Mouse (Mus musculus) forebrain, embryonic 14.5 days (tissue): ENCODE results near the gene Mapkap1. TPM values are rescaled to one million over a fixed set of nuclear protein-coding genes. Genes with fewer than 3 reads are reported as not detected.

Source experiments
- ATAC-seq: fragments of 200-750 bp; cut with Nextera tagmentation; 2 replicates; pipeline ENCODE4 v1.8.0; 2017; ENCODE audit warnings: mild to moderate bottlenecking, moderate library complexity
- DNase-seq: peaks from one replicate; pipeline ENCODE4 v3.0.0-alpha.2; 2015; ENCODE audit warnings: low spot score
- H3K27ac ChIP-seq: fragments of 300-500 bp; sonication (generic); 2 replicates; pipeline ENCODE4 v1.5.1; 2014; ENCODE audit warnings: low read depth, mild to moderate bottlenecking, control low read depth, low read length, moderate library complexity
- H3K27me3 ChIP-seq: fragments of 300-500 bp; sonication (generic); replicated peaks from 2 replicates; pipeline ENCODE4 v1.6.1; 2014; ENCODE audit warnings: low read length, control low read depth, mixed read lengths; ENCODE audit not compliant: control insufficient read depth, insufficient read depth
- H3K36me3 ChIP-seq: fragments of 300-500 bp; sonication (generic); 2 replicates; pipeline ENCODE4 v1.6.1; 2014; ENCODE audit warnings: low read length, control low read depth; ENCODE audit not compliant: control insufficient read depth, insufficient read depth
- H3K4me1 ChIP-seq: fragments of 300-500 bp; sonication (generic); 2 replicates; pipeline ENCODE4 v1.6.1; 2014; ENCODE audit warnings: antibody characterized with exemption, low read length, control low read depth; ENCODE audit not compliant: control insufficient read depth, insufficient read depth
- H3K4me2 ChIP-seq: fragments of 300-500 bp; sonication (generic); 2 replicates; pipeline ENCODE4 v1.6.1; 2014; ENCODE audit warnings: mild to moderate bottlenecking, control low read depth, low read length
- H3K4me3 ChIP-seq: fragments of 300-500 bp; sonication (generic); 2 replicates; pipeline ENCODE4 v1.5.1; 2014; ENCODE audit warnings: low read depth, low read length, control low read depth
- H3K9ac ChIP-seq: fragments of 300-500 bp; sonication (generic); 2 replicates; pipeline ENCODE4 v1.6.1; 2014; ENCODE audit warnings: mild to moderate bottlenecking, low read length, control low read depth, moderate library complexity
- H3K9me3 ChIP-seq: fragments of 300-500 bp; sonication (generic); replicated peaks from 2 replicates; pipeline ENCODE4 v1.6.1; 2016; ENCODE audit warnings: low read length, control low read depth, mixed read lengths; ENCODE audit not compliant: control insufficient read depth
- WGBS: fragments of 180-500 bp; shearing (Covaris S2); extraction: QIAGEN DNeasy Blood & Tissue Kit; methylation state at CpG from one replicate; pipeline ENCODE4 v1.1.7; 2014; 5-methylcytosine and 5-hydroxymethylcytosine counted together
- polyA plus RNA-seq: library from polyadenylated mRNA; unstranded; fragments of >200 nt; fragmentation: Nextera tagmentation; extraction: Ambion mirVana; gene quantifications from 2 replicates; pipeline ENCODE4 v1.2.1, GENCODE M21; 2014

The Mapkap1 gene
- polyA plus RNA-seq, 1 experiment from 2014 or later = 105 TPM

DNA sequence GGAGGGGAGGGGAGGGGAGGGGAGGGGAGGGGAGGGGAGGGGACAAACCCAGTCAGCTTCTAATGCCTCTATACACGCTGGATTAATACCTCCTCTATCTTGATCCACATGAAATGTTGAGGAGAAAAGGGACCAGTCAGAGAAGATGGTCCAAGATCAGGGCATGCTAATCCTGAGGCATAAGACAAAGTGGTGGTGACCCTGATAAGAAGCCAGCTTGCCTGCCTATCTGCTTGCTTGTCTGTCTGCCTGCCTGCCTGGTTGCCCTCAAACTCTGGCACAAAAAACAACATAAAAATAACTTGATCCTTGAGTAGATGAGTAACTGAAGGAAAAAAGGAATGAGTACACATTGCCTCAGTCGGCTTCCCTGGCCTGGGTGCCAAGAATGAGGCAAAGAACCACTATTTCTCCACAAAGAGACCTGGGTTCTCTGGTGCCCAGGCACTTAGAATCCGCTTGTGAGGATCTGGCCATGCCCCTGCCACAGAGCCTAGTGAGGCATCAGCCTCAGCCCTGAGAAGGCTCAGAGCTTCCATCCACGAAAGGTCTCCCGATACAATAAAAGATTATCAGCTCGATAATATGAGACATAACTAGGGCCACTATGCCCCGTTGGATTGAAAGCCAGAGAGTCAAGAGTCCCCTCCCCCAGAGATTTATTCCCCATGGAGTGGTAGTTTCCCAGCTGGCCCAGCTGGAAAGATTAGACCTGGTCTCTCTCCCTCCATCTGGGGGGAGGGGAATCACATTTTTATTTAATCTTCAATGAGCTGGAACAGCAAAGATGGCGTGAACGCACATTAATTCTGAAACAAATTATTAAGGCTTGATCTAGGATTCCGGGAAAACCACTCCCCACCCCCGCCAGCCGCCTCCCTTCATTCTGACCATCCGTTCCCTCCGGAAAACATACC lies 228.9 kb downstream of the Mapkap1 start:
- 84% methylated on average over 14 of the region's 14 CpGs for WGBS
- Histone ChIP-seq H3K4me2 (no peak overlapping the region), H3K4me1 (no peaks in the 10 kb centered on the region), H3K9ac (no peak overlapping the region), H3K36me3 (no peaks in the 10 kb centered on the region), H3K9me3 (no peaks in the 10 kb centered on the region), H3K27me3 (no peaks in the 10 kb centered on the region), H3K27ac (no peak overlapping the region), H3K4me3 (no peak overlapping the region)
- ATAC-seq (no peak), DNase-seq (no peak)

DNA sequence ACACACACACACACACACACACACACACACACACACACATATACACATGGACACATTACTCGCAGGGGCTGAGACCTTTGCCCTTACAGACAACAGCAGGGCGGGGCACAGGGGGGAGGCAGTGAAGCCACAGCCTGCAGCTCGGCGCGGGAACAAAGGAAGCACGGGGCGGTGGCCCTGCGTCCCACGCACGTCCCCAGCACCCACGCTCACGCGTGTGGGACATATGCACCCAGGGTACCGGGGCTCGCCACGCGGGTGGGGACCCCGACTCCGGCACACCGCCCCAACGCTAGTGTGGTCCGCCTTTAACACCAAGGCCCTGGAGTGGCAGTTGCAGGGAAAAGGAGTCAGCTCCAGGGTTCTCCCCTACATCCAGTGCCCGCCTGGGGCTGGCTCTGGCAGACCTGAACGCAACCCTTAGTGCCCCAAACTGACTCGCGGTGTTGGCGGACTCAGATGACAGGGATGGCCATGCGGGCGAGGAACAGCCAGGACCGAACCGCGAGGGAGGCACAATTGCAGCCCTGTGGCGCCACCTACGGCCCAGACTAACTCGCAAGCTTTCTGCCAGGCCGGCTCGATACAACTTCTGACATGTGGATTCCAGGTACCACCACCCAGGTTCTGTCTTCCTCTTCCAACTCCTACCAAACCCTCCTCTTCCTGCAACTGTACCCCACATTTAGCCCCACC lies 232.5 kb downstream of the Mapkap1 start:
- Histone ChIP-seq H3K4me2 (peak overlapping the region; percentile 86), H3K4me1 (no peaks in the 10 kb centered on the region), H3K27me3 (0 out of 2 replicates have a peak, but pooled peaks cover 3% of the 10 kb centered on the region), H3K36me3 (no peaks in the 10 kb centered on the region), H3K9ac (peak overlapping the region; percentile 73), H3K27ac (no peak overlapping the region), H3K9me3 (no peaks in the 10 kb centered on the region), H3K4me3 (peak overlapping the region; percentile 35)
- peak; percentile 91 for DNase-seq
- peak; percentile 80 for ATAC-seq
- 9% methylated on average over 36 of the region's 37 CpGs for whole genome bisulfite sequencing

DNA sequence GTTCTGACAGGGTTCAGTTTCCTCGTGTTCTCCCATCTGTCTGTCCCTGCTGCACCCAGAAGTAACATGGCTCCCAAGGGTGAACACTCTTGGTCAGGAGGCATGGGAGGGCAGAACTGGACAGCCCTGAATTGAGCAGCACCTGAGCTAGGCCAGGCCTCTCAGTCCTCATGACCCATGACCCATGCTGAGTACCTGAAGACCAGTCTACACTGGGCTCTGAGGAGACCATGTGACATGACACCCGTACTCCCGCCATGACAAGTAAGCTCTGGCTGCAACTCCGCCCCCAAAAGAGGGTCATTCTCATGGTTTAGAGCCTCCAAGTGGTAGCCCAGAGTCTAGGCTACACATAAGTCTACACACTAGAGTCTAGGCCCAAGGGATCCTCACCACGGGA lies 233.2 kb downstream of the Mapkap1 start:
- no peaks in the 10 kb centered on the region for H3K4me1 ChIP-seq
- H3K27ac ChIP-seq = no peak overlapping the region
- H3K9ac ChIP-seq = no peak overlapping the region
- no peak for DNase-seq
- H3K4me3 ChIP-seq = no peak overlapping the region
- H3K36me3 ChIP-seq = no peaks in the 10 kb centered on the region
- H3K9me3 ChIP-seq = no peaks in the 10 kb centered on the region
- 0 out of 2 replicates have a peak, but pooled peaks cover 5% of the 10 kb centered on the region for H3K27me3 ChIP-seq
- ATAC-seq = peak; percentile 13; the same call in 1 of the 2 replicates
- H3K4me2 ChIP-seq = no peak overlapping the region
- WGBS = 63% methylated on average over 5 of the region's 5 CpGs

DNA sequence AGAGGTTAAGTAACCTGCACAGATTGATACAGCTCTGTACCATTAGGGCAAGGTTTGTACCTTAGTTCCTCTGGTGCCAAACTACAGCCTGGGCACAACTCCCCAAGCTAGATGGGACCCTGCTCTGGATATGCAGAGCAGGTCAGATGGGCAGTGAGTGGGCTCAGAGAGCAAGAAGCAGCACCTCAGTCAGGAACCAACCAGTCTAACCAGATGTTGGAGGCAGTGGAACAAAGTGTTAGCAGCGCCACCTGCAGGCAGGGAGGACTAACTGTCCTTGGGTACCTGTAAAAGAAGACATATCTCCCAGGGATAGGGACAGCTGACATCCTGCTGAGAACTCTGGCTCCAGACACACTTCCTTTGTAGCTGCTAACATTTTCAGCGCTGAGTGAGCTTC lies 235.8 kb downstream of the Mapkap1 start:
- Histone ChIP-seq H3K4me2 (no peak overlapping the region), H3K9me3 (no peaks in the 10 kb centered on the region), H3K9ac (no peak overlapping the region), H3K4me3 (no peak overlapping the region), H3K27me3 (peaks cover 18% of the 10 kb centered on the region; the same call in 1 of the 2 replicates), H3K4me1 (no peaks in the 10 kb centered on the region; the same call in 1 of the 2 replicates), H3K27ac (no peak overlapping the region), H3K36me3 (no peaks in the 10 kb centered on the region)
- no peak for DNase-seq
- ATAC-seq = no peak
- WGBS = 19% methylated on average over 2 of the region's 2 CpGs

DNA sequence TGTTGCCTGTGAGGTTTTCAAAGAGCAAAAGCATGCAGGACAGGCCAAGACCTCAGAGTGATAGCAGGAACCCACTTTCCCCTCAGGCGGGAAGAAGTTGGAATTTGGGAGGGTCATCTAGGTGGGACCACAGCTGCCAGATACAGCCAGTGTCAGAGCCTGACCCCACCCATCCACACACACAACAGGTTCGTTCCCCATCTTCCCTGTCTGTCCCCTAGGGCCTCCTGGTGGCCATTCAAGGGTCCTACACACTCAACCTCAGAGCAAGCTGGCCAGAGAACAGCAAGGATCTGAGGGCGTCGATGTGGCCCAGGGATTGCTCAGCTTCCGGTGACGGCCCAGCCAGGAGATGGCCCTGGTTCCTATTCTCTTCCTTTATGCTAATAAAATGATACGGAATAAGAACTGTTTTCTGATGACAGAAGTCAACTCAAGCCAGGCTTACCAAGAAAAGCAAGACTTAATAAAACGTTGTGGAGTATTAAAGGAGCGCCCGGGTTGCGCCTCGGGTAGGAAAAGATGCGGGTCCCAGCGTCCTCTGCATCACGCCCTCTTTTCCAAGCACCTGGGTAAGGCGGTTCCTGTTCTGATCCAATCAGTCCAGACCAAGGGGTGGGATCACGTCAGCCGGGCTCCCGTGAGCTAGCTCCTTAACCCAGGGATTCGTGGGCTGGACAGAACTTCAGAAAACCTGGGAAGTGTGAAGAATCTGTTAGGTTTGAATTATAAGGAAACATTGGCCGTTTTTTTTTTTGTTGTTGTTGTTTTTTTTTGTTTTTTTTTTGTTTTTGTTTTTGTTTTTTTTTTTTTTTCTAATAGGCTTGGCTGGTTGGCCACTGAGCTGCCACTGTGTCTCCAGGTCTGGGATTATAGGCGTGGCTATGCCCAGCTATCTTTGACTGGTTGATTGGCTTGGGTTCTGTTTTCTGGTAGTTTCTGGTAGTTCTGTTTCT lies 238.3 kb downstream of the Mapkap1 start:
- WGBS = 29% methylated on average over 22 of the region's 22 CpGs
- no peak overlapping the region for H3K27ac ChIP-seq
- H3K9me3 ChIP-seq = no peaks in the 10 kb centered on the region
- no peak overlapping the region for H3K4me3 ChIP-seq
- H3K27me3 ChIP-seq = peaks cover 19% of the 10 kb centered on the region; the same call in 1 of the 2 replicates
- peak; percentile 25 for DNase-seq
- no peak overlapping the region for H3K9ac ChIP-seq
- H3K4me1 ChIP-seq = no peaks in the 10 kb centered on the region; the same call in 1 of the 2 replicates
- H3K4me2 ChIP-seq = no peak overlapping the region
- no peaks in the 10 kb centered on the region for H3K36me3 ChIP-seq
- ATAC-seq = no peak

DNA sequence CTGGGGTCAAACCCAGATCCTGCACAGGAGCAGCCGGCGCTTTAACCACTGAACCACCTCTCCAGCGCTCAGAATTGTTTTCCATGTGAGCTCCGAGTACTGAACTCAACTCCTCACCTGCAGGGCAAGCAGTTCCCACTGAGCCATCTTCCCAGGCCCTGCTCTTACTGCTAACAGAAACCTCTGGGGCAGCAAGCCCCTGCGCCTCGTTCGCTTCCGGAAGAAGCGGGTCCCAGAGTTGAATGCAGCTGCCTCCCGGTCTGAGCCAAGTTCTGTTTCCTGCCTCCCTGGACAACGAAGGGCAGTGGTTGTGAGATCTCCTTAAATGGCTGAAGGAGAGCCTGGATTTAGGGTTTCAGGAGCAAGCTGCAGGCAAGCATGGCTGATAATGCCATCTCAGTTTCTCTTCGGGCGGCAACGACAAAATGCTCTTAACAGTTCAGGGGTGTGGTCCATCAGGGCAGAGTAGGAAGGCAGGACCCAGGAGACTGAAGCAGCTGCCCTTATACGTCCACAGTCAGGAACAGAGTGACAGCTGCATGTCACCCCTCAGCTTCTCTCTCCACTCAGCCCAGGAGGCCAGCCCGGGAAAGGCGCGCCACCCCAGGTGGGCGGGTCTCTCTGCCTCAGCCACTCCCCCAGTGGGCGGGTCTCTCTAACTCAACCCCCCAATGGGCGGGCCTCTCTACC lies 239.4 kb downstream of the Mapkap1 start:
- H3K4me2 ChIP-seq = peak overlapping the region; percentile 43
- H3K36me3 ChIP-seq = no peaks in the 10 kb centered on the region
- no peaks in the 10 kb centered on the region; the same call in 1 of the 2 replicates for H3K4me1 ChIP-seq
- DNase-seq (peak; percentile 55), ATAC-seq (peak; percentile 63)
- no peak overlapping the region for H3K27ac ChIP-seq
- peak overlapping the region; percentile 15 for H3K4me3 ChIP-seq
- H3K9ac ChIP-seq = no peak overlapping the region
- no peaks in the 10 kb centered on the region for H3K9me3 ChIP-seq
- peaks cover 19% of the 10 kb centered on the region; the same call in 1 of the 2 replicates for H3K27me3 ChIP-seq
- 11% methylated on average over 20 of the region's 21 CpGs for WGBS

DNA sequence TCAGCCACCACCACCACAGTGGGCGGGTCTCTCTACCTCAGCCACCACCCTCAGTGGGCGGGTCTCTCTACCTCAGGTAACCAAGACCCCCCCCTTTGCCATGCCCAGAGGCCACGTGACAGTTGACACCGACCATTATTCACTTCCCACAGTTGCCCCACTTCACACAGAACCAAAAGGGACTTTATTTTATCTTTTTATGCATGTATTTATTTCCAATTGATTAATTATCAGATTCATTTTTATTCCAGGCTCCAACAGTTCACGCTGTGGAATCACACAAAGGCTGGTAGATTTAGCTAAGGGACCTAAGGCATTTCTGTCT lies 239.9 kb downstream of the Mapkap1 start:
- no peaks in the 10 kb centered on the region; the same call in 1 of the 2 replicates for H3K4me1 ChIP-seq
- H3K4me2 ChIP-seq = peak overlapping the region; percentile 43
- H3K9ac ChIP-seq = no peak overlapping the region
- H3K9me3 ChIP-seq = no peaks in the 10 kb centered on the region
- H3K27ac ChIP-seq = no peak overlapping the region
- 0 out of 2 replicates have a peak overlapping the region, but pooled peaks have one; percentile 15 for H3K4me3 ChIP-seq
- WGBS = 6% methylated on average over 5 of the region's 5 CpGs
- peaks cover 19% of the 10 kb centered on the region; the same call in 1 of the 2 replicates for H3K27me3 ChIP-seq
- no peak for DNase-seq
- H3K36me3 ChIP-seq = no peaks in the 10 kb centered on the region
- ATAC-seq = no peak

DNA sequence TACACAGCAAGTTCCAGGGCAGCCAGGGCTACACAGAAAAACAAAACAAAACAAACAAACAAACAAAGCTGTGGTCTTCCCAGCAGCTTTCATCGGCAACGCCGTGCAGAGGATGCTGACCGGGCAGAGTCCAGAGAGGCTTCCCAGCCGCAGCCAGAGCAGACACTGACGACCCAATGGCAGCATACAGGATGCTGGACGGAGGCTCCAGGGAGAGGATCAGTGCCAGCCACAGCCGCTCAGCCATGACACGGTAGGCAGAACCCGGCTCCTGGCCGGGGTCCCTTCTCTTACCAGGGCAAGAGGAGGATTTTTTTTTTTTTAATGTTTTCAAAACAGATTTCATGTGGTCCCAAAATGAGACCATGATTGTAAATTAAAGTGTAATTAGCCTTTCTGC lies 240.8 kb downstream of the Mapkap1 start:
- Histone ChIP-seq H3K4me1 (no peaks in the 10 kb centered on the region; the same call in 1 of the 2 replicates), H3K27ac (no peak overlapping the region), H3K27me3 (peaks cover 16% of the 10 kb centered on the region; the same call in 1 of the 2 replicates), H3K9me3 (no peaks in the 10 kb centered on the region), H3K9ac (no peak overlapping the region), H3K4me3 (no peak overlapping the region), H3K4me2 (no peak overlapping the region), H3K36me3 (no peaks in the 10 kb centered on the region)
- DNase-seq (no peak), ATAC-seq (no peak)
- 52% methylated on average over 11 of the region's 11 CpGs for WGBS
